Mouse (Mus musculus): ENCODE measurements around the gene Aars2. TPM values are rescaled to one million over a fixed set of nuclear protein-coding genes. Genes with fewer than 3 reads are reported as not detected.

The Aars2 gene
- total and polyA plus RNA-seq, 3 experiments = 14.4 to 63.5 (median 25.6) TPM

DNA sequence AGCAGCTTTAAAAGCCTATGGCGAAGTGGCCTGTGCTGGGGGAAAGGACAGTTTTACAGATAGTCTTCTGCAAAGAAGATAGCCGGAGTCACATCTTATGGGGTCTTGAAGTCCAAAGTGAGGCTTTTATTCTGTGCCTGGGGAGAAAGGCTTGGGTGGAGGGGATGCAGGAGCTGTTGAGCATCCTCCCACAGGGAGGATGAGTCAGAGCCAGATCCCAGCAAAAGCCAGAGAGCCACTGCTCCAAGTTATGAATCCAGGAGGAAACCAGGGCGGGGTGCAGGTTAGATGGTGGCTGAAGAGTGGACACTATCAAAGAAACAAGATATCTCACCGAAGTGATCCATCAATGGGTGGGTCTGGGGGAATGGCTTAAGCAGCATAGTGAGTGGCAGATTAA lies 5.1 kb downstream of the Aars2 start:
- Histone ChIP-seq H3K4me3 (ENCODE audit: control insufficient read depth in 1 of 2, insufficient read depth in 1 of 2, low read depth in 2 of 2, low read length in 2 of 2) (no peak overlapping the region), H3K4me1 (ENCODE audit: control insufficient read depth in 1 of 2, insufficient read depth in 2 of 2, low read length in 2 of 2) (peaks cover 7 to 11% of the 10 kb centered on the region in 2 experiments), H3K27me3 (ENCODE audit: control insufficient read depth in 1 of 2, insufficient read depth in 2 of 2, low read length in 2 of 2) (no peaks in the 10 kb centered on the region), H3K36me3 (ENCODE audit: control insufficient read depth in 1 of 2, insufficient read depth in 2 of 2, low read length in 2 of 2) (peaks cover 0 to 14% of the 10 kb centered on the region in 2 experiments; a peak in 3 of 4 replicates), H3K27ac (ENCODE audit: control insufficient read depth, low read depth, low read length) (no peak overlapping the region), H3K9me3 (replicated peaks; ENCODE audit: insufficient read depth, low read length) (no peaks in the 10 kb centered on the region), H3K79me2 (ENCODE audit: control insufficient read depth, insufficient read depth, low read length, poor library complexity) (no peaks in the 10 kb centered on the region; the same call in 1 of the 2 replicates), H3K9ac (ENCODE audit: control insufficient read depth, low read depth, low read length, poor library complexity, severe bottlenecking) (no peak overlapping the region)
- no peak for DNase-seq (ENCODE audit: low read depth, low spot score)
- no peak for TF ChIP-seq MXI1 (IDR thresholded peaks at IDR 0.05; ENCODE audit: low read depth, low read length)
- TF ChIP-seq MAX (IDR thresholded peaks at IDR 0.05; ENCODE audit: low read length) = no peak
- TF ChIP-seq TCF12 (IDR thresholded peaks at IDR 0.05; ENCODE audit: low read depth, low read length) = no peak

- no peaks in the 10 kb centered on the region for H3K9me3 ChIP-seq (replicated peaks; ENCODE audit: insufficient read depth, low read length)
- no peak overlapping the region for H3K4me3 ChIP-seq (ENCODE audit: control insufficient read depth in 1 of 2, insufficient read depth in 1 of 2, low read depth in 2 of 2, low read length in 2 of 2)
- peaks cover 0 to 8% of the 10 kb centered on the region in 2 experiments; a peak in 3 of 4 replicates for H3K36me3 ChIP-seq (ENCODE audit: control insufficient read depth in 1 of 2, insufficient read depth in 2 of 2, low read length in 2 of 2)
- no peaks in the 10 kb centered on the region for H3K79me2 ChIP-seq (ENCODE audit: control insufficient read depth, insufficient read depth, low read length, poor library complexity)
- no peak for DNase-seq (ENCODE audit: low read depth, low spot score)
- H3K27me3 ChIP-seq (ENCODE audit: control insufficient read depth in 1 of 2, insufficient read depth in 2 of 2, low read length in 2 of 2) = no peaks in the 10 kb centered on the region
- no peak overlapping the region for H3K27ac ChIP-seq (ENCODE audit: control insufficient read depth, low read depth, low read length)
- peaks cover 4 to 10% of the 10 kb centered on the region in 2 experiments for H3K4me1 ChIP-seq (ENCODE audit: control insufficient read depth in 1 of 2, insufficient read depth in 2 of 2, low read length in 2 of 2)
- no peak for TF ChIP-seq CHD1 (IDR thresholded peaks at IDR 0.05; ENCODE audit: low read depth, low read length)
- TF ChIP-seq NELFE (IDR thresholded peaks at IDR 0.05; ENCODE audit: low read depth, low read length) = no peak
- TF ChIP-seq CHD2 (IDR thresholded peaks at IDR 0.05; ENCODE audit: low read length) = no peak
- TF ChIP-seq TBP (IDR thresholded peaks at IDR 0.05; ENCODE audit: low read depth, low read length) = no peak
- TF ChIP-seq BHLHE40 (IDR thresholded peaks at IDR 0.05; ENCODE audit: borderline replicate concordance, low read depth, low read length) = no peak
- TF ChIP-seq SMC3 (IDR thresholded peaks at IDR 0.05; ENCODE audit: low read depth, low read length) = no peak
- no peak for TF ChIP-seq GATA1 (IDR thresholded peaks at IDR 0.05; ENCODE audit: low read depth, low read length)
- no peak for TF ChIP-seq CTCF (IDR thresholded peaks at IDR 0.05 in 2 of 3, conservative IDR thresholded peaks at IDR 0.05 in 1 of 3; ENCODE audit: control insufficient read depth in 1 of 3, insufficient read depth in 1 of 3, low read depth in 2 of 3, low read length in 3 of 3, poor library complexity in 1 of 3, severe bottlenecking in 1 of 3)
- no peak for TF ChIP-seq MAX (IDR thresholded peaks at IDR 0.05; ENCODE audit: low read length)
- TF ChIP-seq ETS1 (IDR thresholded peaks at IDR 0.05; ENCODE audit: low read depth, low read length) = no peak
- no peak for TF ChIP-seq ELF1 (IDR thresholded peaks at IDR 0.05; ENCODE audit: low read depth, low read length)
- no peak for TF ChIP-seq MAZ (IDR thresholded peaks at IDR 0.05; ENCODE audit: low read depth, low read length)
- TF ChIP-seq TCF12 (IDR thresholded peaks at IDR 0.05; ENCODE audit: low read depth, low read length) = no peak
- no peak for TF ChIP-seq ZNF384 (IDR thresholded peaks at IDR 0.05; ENCODE audit: low read depth, low read length)
- no peak for TF ChIP-seq MAFK (IDR thresholded peaks at IDR 0.05; ENCODE audit: borderline replicate concordance, low read depth, low read length)
- no peak for TF ChIP-seq RCOR1 (IDR thresholded peaks at IDR 0.05; ENCODE audit: low read depth, low read length)
- H3K9ac ChIP-seq (ENCODE audit: control insufficient read depth, low read depth, low read length, poor library complexity, severe bottlenecking) = no peak overlapping the region
Measured at GRCm38 (mm10) chr17:45515204-45515726, 8.6 kb downstream of the Aars2 start.
